Mouse (Mus musculus): ENCODE data around the gene Rorb. TPM values are rescaled to one million over a fixed set of nuclear protein-coding genes. Genes with fewer than 3 reads are reported as not detected.
A peak's percentile ranks its signal among the peaks of the same experiment; 100 is the strongest.

Gene Rorb
- polyA plus RNA-seq, 1 experiment from 2014 or later: 0.32 TPM

- no peak overlapping the region for H3K9ac ChIP-seq (replicated peaks; ENCODE audit: low read length)
- 41% methylated on average over 13 of the region's 13 CpGs for whole genome bisulfite sequencing
- H3K4me2 ChIP-seq (replicated peaks; ENCODE audit: low read depth, low read length): no peak overlapping the region
- peaks cover 8% of the 10 kb centered on the region for H3K4me1 ChIP-seq (ENCODE audit: insufficient read depth, low read length)
- no peak for ATAC-seq (ENCODE audit: low FRiP score, low TSS enrichment)
- H3K27ac ChIP-seq (ENCODE audit: low read length): no peak overlapping the region
- no peaks in the 10 kb centered on the region for H3K36me3 ChIP-seq (ENCODE audit: insufficient read depth, low read length)
- no peaks in the 10 kb centered on the region for H3K9me3 ChIP-seq (ENCODE audit: low read length)
- H3K4me3 ChIP-seq (ENCODE audit: low read length): no peak overlapping the region
- peaks cover 39% of the 10 kb centered on the region for H3K27me3 ChIP-seq (ENCODE audit: insufficient read depth, low read length)
Observed at GRCm38 (mm10) chr19:19108596-19109381, 2.2 kb downstream of the Rorb start.

- 70% methylated on average over 2 of the region's 2 CpGs for WGBS
- no peak for ATAC-seq (ENCODE audit: low FRiP score, low TSS enrichment)
- H3K4me1 ChIP-seq (ENCODE audit: insufficient read depth, low read length): 0 out of 2 replicates have a peak, but pooled peaks cover under 1% of the 10 kb centered on the region
- H3K36me3 ChIP-seq (ENCODE audit: insufficient read depth, low read length): no peaks in the 10 kb centered on the region
- no peak overlapping the region for H3K27ac ChIP-seq (ENCODE audit: low read length)
- no peak overlapping the region for H3K4me2 ChIP-seq (replicated peaks; ENCODE audit: low read depth, low read length)
- H3K27me3 ChIP-seq (ENCODE audit: insufficient read depth, low read length): peaks cover 24% of the 10 kb centered on the region
- no peak overlapping the region for H3K4me3 ChIP-seq (ENCODE audit: low read length)
- no peaks in the 10 kb centered on the region for H3K9me3 ChIP-seq (ENCODE audit: low read length)
- no peak overlapping the region for H3K9ac ChIP-seq (replicated peaks; ENCODE audit: low read length)
Observed at GRCm38 (mm10) chr19:19104581-19104980, 6.4 kb downstream of the Rorb start.

DNA sequence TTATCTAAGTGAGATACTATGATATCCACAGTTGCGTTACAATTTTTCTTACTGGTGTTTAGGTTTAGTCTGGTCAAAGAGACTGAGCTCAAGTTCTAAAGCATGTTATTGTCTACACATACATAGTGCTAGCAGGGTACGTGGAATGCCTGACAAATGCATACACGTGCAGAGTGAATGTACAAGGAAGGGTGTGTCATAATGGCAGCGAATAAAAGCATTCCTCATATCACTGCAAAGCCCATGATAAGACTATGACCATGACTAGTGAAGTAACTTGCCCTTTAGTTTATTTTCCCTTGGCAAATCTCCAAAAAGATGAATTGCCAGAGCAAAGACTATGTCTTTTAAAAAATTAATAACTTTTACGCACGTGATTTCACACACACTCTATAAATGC lies 13.8 kb downstream of the Rorb start:
- no peak for ATAC-seq (ENCODE audit: low FRiP score, low TSS enrichment)
- 92% methylated on average over 6 of the region's 6 CpGs for WGBS

DNA sequence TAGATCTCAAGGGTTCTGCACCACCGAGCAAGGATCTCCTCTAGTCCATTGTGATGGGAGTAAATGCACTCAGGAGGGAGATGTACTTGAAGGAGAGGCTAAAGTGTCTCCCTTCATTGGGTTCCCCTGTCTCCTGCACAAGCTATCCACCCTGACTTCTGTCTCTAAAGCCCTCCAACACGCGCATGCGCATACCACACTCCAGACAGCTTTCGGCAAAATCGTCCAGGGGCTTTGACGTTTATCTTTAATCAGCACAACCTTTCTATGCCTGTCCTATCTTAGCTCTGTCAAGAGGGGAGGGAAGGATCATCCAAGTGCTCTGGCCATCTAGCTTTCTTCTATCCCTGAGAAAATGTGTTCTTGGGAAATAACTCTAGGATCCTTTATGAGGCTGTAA lies 21.6 kb downstream of the Rorb start:
- no peaks in the 10 kb centered on the region for H3K36me3 ChIP-seq (ENCODE audit: insufficient read depth, low read length)
- no peak overlapping the region for H3K27ac ChIP-seq (ENCODE audit: low read length)
- no peaks in the 10 kb centered on the region for H3K4me1 ChIP-seq (ENCODE audit: insufficient read depth, low read length)
- no peak overlapping the region for H3K9ac ChIP-seq (replicated peaks; ENCODE audit: low read length)
- H3K27me3 ChIP-seq (ENCODE audit: insufficient read depth, low read length): no peaks in the 10 kb centered on the region
- 84% methylated on average over 7 of the region's 7 CpGs for WGBS
- ATAC-seq (ENCODE audit: low FRiP score, low TSS enrichment): no peak
- H3K4me2 ChIP-seq (replicated peaks; ENCODE audit: low read depth, low read length): no peak overlapping the region
- H3K9me3 ChIP-seq (ENCODE audit: low read length): no peaks in the 10 kb centered on the region
- H3K4me3 ChIP-seq (ENCODE audit: low read length): no peak overlapping the region

More for the DNA sequence above, 13.8 kb downstream of the Rorb start:
- Histone ChIP-seq H3K4me1 (ENCODE audit: insufficient read depth, low read length) (no peaks in the 10 kb centered on the region), H3K9ac (replicated peaks; ENCODE audit: low read length) (no peak overlapping the region), H3K36me3 (ENCODE audit: insufficient read depth, low read length) (no peaks in the 10 kb centered on the region), H3K27ac (ENCODE audit: low read length) (no peak overlapping the region), H3K27me3 (ENCODE audit: insufficient read depth, low read length) (no peaks in the 10 kb centered on the region), H3K4me3 (ENCODE audit: low read length) (no peak overlapping the region), H3K4me2 (replicated peaks; ENCODE audit: low read depth, low read length) (no peak overlapping the region), H3K9me3 (ENCODE audit: low read length) (no peaks in the 10 kb centered on the region)

DNA sequence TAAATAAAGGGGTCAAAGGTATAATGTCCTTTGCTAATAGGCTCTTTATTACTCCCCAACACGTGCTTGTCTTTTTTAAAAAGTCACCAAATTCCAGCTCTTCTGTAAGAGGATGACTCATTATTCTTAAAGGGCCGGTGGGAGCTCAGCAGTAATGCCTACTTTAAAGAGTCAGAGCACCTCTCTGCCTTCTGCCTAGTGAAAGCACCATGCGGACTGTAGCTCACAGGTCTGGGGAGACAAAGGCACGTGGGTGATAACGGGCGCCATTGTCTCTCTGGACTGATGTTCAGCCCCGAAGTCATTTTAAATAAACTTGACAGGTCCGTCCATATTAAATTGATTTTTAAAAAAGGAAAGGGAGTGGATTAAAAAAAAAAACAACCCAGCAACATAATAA lies 33.1 kb downstream of the Rorb start:
- Histone ChIP-seq H3K4me3 (ENCODE audit: low read length) (no peak overlapping the region), H3K9me3 (ENCODE audit: low read length) (no peaks in the 10 kb centered on the region), H3K4me2 (replicated peaks; ENCODE audit: low read depth, low read length) (no peak overlapping the region), H3K36me3 (ENCODE audit: insufficient read depth, low read length) (no peaks in the 10 kb centered on the region), H3K9ac (replicated peaks; ENCODE audit: low read length) (no peak overlapping the region), H3K27ac (ENCODE audit: low read length) (no peak overlapping the region), H3K27me3 (ENCODE audit: insufficient read depth, low read length) (no peaks in the 10 kb centered on the region), H3K4me1 (ENCODE audit: insufficient read depth, low read length) (no peaks in the 10 kb centered on the region)
- ATAC-seq (ENCODE audit: low FRiP score, low TSS enrichment): no peak
- 71% methylated on average over 8 of the region's 8 CpGs for WGBS

DNA sequence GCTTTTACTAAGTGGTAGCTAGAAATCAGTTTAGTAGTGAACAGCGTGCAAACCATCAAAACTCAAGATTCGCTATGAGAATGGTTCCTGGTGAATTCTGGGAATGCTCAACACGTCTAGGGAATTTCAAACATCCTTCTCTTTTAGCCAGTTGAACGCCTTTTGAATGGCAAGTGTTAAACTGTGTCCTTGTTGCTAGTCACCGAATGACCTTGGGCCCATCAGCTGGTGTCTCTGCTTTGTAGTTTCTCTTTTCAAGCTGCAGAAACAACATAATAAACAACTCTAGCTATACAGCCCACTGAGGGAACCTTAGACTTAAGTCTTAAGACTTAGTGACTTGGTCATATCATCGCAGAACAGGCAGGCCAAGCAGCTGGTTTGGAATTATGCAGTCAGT lies 36.2 kb downstream of the Rorb start:
- Histone ChIP-seq H3K27me3 (ENCODE audit: insufficient read depth, low read length) (no peaks in the 10 kb centered on the region), H3K27ac (ENCODE audit: low read length) (no peak overlapping the region), H3K4me2 (replicated peaks; ENCODE audit: low read depth, low read length) (no peak overlapping the region), H3K9me3 (ENCODE audit: low read length) (no peaks in the 10 kb centered on the region), H3K9ac (replicated peaks; ENCODE audit: low read length) (no peak overlapping the region), H3K36me3 (ENCODE audit: insufficient read depth, low read length) (no peaks in the 10 kb centered on the region), H3K4me3 (ENCODE audit: low read length) (no peak overlapping the region), H3K4me1 (ENCODE audit: insufficient read depth, low read length) (no peaks in the 10 kb centered on the region)
- ATAC-seq (ENCODE audit: low FRiP score, low TSS enrichment): no peak
- WGBS: 73% methylated on average over 6 of the region's 6 CpGs

GRCm38 (mm10) chr19:19058710-19059398 lies 52.1 kb downstream of the Rorb start:
- Histone ChIP-seq H3K9ac (replicated peaks; ENCODE audit: low read length) (no peak overlapping the region), H3K9me3 (ENCODE audit: low read length) (no peaks in the 10 kb centered on the region), H3K4me1 (ENCODE audit: insufficient read depth, low read length) (no peaks in the 10 kb centered on the region), H3K4me3 (ENCODE audit: low read length) (no peak overlapping the region), H3K4me2 (replicated peaks; ENCODE audit: low read depth, low read length) (peak overlapping the region; percentile 0; the same call in 1 of the 2 replicates), H3K36me3 (ENCODE audit: insufficient read depth, low read length) (no peaks in the 10 kb centered on the region), H3K27me3 (ENCODE audit: insufficient read depth, low read length) (no peaks in the 10 kb centered on the region), H3K27ac (ENCODE audit: low read length) (no peak overlapping the region)
- ATAC-seq (ENCODE audit: low FRiP score, low TSS enrichment): peak; percentile 93
- 22% methylated on average over 10 of the region's 10 CpGs for WGBS

GRCm38 (mm10) chr19:19058201-19058600 lies 52.8 kb downstream of the Rorb start:
- Histone ChIP-seq H3K9me3 (ENCODE audit: low read length) (no peaks in the 10 kb centered on the region), H3K4me1 (ENCODE audit: insufficient read depth, low read length) (no peaks in the 10 kb centered on the region), H3K27me3 (ENCODE audit: insufficient read depth, low read length) (no peaks in the 10 kb centered on the region), H3K4me2 (replicated peaks; ENCODE audit: low read depth, low read length) (no peak overlapping the region), H3K9ac (replicated peaks; ENCODE audit: low read length) (no peak overlapping the region), H3K4me3 (ENCODE audit: low read length) (no peak overlapping the region), H3K36me3 (ENCODE audit: insufficient read depth, low read length) (no peaks in the 10 kb centered on the region), H3K27ac (ENCODE audit: low read length) (no peak overlapping the region)
- 71% methylated on average over 8 of the region's 8 CpGs for WGBS
- no peak for ATAC-seq (ENCODE audit: low FRiP score, low TSS enrichment)

GRCm38 (mm10) chr19:19043138-19043537 lies 67.9 kb downstream of the Rorb start:
- Histone ChIP-seq H3K4me3 (ENCODE audit: low read length) (no peak overlapping the region), H3K9me3 (ENCODE audit: low read length) (no peaks in the 10 kb centered on the region), H3K9ac (replicated peaks; ENCODE audit: low read length) (no peak overlapping the region), H3K4me2 (replicated peaks; ENCODE audit: low read depth, low read length) (no peak overlapping the region), H3K27me3 (ENCODE audit: insufficient read depth, low read length) (no peaks in the 10 kb centered on the region), H3K27ac (ENCODE audit: low read length) (no peak overlapping the region), H3K36me3 (ENCODE audit: insufficient read depth, low read length) (no peaks in the 10 kb centered on the region), H3K4me1 (ENCODE audit: insufficient read depth, low read length) (no peaks in the 10 kb centered on the region)
- 29% methylated on average over 2 of the region's 2 CpGs for WGBS
- no peak for ATAC-seq (ENCODE audit: low FRiP score, low TSS enrichment)

DNA sequence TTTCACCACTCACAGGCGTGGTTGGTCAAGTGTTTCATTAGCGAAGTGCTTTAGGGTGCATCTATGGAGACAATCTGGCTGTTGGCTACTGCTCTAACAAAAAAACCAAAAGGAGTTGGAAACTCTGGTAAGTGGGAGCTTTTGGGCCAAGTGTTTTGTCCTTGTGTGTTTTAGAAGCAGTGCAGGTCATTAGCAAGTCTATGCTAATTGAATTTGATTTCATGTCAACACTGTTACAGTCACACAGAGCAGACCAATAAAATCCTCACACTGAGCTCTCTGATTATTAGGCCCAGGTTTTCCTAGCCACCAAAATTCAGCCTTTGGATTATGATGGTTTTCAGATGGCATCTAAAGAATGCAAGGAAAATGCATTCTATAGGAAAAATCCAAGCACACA lies 70.2 kb downstream of the Rorb start:
- Histone ChIP-seq H3K4me3 (ENCODE audit: low read length) (no peak overlapping the region), H3K9me3 (ENCODE audit: low read length) (no peaks in the 10 kb centered on the region), H3K27me3 (ENCODE audit: insufficient read depth, low read length) (no peaks in the 10 kb centered on the region), H3K4me1 (ENCODE audit: insufficient read depth, low read length) (no peaks in the 10 kb centered on the region), H3K4me2 (replicated peaks; ENCODE audit: low read depth, low read length) (no peak overlapping the region), H3K9ac (replicated peaks; ENCODE audit: low read length) (no peak overlapping the region), H3K27ac (ENCODE audit: low read length) (no peak overlapping the region), H3K36me3 (ENCODE audit: insufficient read depth, low read length) (no peaks in the 10 kb centered on the region)
- ATAC-seq (ENCODE audit: low FRiP score, low TSS enrichment): no peak
- WGBS: 25% methylated on average over 2 of the region's 2 CpGs

Data from kidney, embryonic 16.5 days (tissue).